Mouse (Mus musculus) hindbrain, embryonic 11.5 days (tissue): ENCODE measurements around the gene Hax1. TPM values are rescaled to one million over a fixed set of nuclear protein-coding genes. Genes with fewer than 3 reads are reported as not detected.

Experiments used
- ATAC-seq: fragments of 200-750 bp; cut with Nextera tagmentation; 2 replicates; pipeline ENCODE4 v1.8.0; 2017; ENCODE audit warnings: mild to moderate bottlenecking, moderate TSS enrichment, moderate library complexity; ENCODE audit not compliant: low FRiP score
- DNase-seq: peaks from one replicate; pipeline ENCODE4 v3.0.0-alpha.2; 2015; ENCODE audit warnings: low spot score
- H3K27ac ChIP-seq: fragments of 300-500 bp; sonication (generic); 2 replicates; pipeline ENCODE4 v1.5.1; 2014; ENCODE audit warnings: mild to moderate bottlenecking, low read depth, low read length
- H3K27me3 ChIP-seq: fragments of 300-500 bp; sonication (generic); 2 replicates; pipeline ENCODE4 v1.6.1; 2014; ENCODE audit warnings: mild to moderate bottlenecking, low read length, moderate library complexity, mixed read lengths; ENCODE audit not compliant: control insufficient read depth, insufficient read depth
- H3K36me3 ChIP-seq: fragments of 300-500 bp; sonication (generic); 2 replicates; pipeline ENCODE4 v1.6.1; 2014; ENCODE audit warnings: mild to moderate bottlenecking, low read length, moderate library complexity, mixed read lengths; ENCODE audit not compliant: control insufficient read depth, insufficient read depth
- H3K4me1 ChIP-seq: fragments of 300-500 bp; sonication (generic); replicated peaks from 2 replicates; pipeline ENCODE4 v1.6.1; 2014; ENCODE audit warnings: low read length, mixed read lengths; ENCODE audit not compliant: control insufficient read depth, insufficient read depth
- H3K4me2 ChIP-seq: fragments of 300-500 bp; sonication (generic); replicated peaks from 2 replicates; pipeline ENCODE4 v1.6.1; 2014; ENCODE audit warnings: mild to moderate bottlenecking, low read depth, low read length
- H3K4me3 ChIP-seq: fragments of 300-500 bp; sonication (generic); 2 replicates; pipeline ENCODE4 v1.5.1; 2014; ENCODE audit warnings: low read depth, low read length
- H3K9ac ChIP-seq: fragments of 300-500 bp; sonication (generic); 2 replicates; pipeline ENCODE4 v1.6.1; 2014; ENCODE audit warnings: low read depth, low read length
- H3K9me3 ChIP-seq: fragments of 300-500 bp; sonication (generic); 2 replicates; pipeline ENCODE4 v1.6.1; 2016; ENCODE audit warnings: low read length; ENCODE audit not compliant: control insufficient read depth
- WGBS: fragments of 180-500 bp; shearing (Covaris S2); extraction: QIAGEN DNeasy Blood & Tissue Kit; methylation state at CpG from one replicate; pipeline ENCODE4 v1.1.7; 2014; 5-methylcytosine and 5-hydroxymethylcytosine counted together
- polyA plus RNA-seq: library from polyadenylated mRNA; unstranded; fragments of >200 nt; fragmentation: Nextera tagmentation; extraction: Ambion mirVana; gene quantifications from 2 replicates; pipeline ENCODE4 v1.2.1, GENCODE M21; 2014

Gene Hax1
- polyA plus RNA-seq, 1 experiment from 2014 or later, result 178 TPM

DNA sequence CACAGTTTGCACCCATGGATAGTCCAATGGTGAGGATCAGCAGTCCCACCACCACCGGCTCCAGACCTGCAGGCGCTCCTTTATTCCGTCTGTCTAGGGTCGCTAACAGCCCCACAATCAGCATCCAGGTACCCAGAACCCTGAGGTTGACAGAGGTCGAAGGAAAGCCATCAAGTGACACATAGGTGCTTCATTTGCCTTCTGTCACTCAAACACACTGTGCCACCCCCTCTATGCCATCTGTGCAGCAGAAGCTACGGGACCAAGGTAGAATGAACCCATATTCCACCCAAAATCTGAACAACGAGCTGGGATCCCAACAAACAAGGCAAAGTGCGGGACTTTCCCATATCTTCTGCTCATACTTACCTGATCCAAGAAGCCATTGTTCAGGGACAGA lies 33.0 kb downstream of the Hax1 start:
- DNase-seq (no peak), ATAC-seq (no peak)
- 97% methylated on average over 8 of the region's 8 CpGs for WGBS
- no peak overlapping the region for H3K4me3 ChIP-seq
- H3K36me3 ChIP-seq, result no peaks in the 10 kb centered on the region
- H3K9ac ChIP-seq, result no peak overlapping the region
- H3K27ac ChIP-seq, result no peak overlapping the region
- H3K9me3 ChIP-seq, result no peaks in the 10 kb centered on the region
- no peaks in the 10 kb centered on the region for H3K27me3 ChIP-seq
- peaks cover 19% of the 10 kb centered on the region for H3K4me1 ChIP-seq
- H3K4me2 ChIP-seq, result no peak overlapping the region

DNA sequence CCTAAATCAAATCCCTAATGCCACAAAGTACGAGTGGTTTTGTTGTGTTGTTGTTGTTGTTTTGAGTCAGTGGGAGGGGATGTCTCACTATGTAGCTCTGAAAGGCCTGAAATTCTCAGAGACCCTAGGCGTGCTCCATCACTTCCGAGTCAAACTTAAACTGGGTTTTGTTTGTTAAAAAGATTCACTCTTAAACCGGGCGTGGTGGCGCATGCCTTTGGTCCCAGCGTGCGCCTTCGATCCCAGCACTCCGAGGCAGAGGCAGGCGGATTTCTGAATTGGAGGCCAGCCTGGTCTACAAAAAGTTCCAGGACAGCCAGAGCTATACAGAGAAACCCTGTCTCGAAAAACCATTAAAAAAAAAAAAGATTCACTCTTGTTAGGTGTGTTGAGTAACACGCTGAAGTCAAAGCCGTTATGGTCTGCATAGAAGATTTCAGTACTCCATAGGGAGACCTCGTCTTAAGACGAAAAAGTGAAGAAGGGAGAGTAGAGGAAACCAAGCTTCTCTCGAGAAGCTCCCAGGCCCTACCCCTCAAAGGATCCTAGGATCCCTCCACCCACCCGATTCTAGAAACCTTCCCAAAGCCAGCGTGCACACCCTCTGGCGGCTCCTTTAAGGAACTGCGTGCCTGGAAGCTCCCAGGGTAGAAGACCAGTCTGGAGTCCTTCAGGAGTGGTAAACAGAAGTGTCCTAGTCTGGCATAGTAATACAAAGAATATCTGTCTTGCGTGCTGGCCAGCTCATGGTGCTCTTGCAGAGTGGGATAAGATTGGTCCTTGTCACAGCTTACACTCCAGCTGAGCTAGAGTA lies 34.4 kb downstream of the Hax1 start:
- ATAC-seq (no peak), DNase-seq (peak; percentile 86)
- Histone ChIP-seq H3K4me3 (peak overlapping the region; percentile 95), H3K9me3 (no peaks in the 10 kb centered on the region), H3K4me1 (peaks cover 24% of the 10 kb centered on the region), H3K4me2 (peak overlapping the region; percentile 90), H3K27me3 (no peaks in the 10 kb centered on the region), H3K9ac (peak overlapping the region; percentile 95), H3K36me3 (no peaks in the 10 kb centered on the region), H3K27ac (peak overlapping the region; percentile 91)
- WGBS, result 34% methylated on average over 22 of the region's 22 CpGs

DNA sequence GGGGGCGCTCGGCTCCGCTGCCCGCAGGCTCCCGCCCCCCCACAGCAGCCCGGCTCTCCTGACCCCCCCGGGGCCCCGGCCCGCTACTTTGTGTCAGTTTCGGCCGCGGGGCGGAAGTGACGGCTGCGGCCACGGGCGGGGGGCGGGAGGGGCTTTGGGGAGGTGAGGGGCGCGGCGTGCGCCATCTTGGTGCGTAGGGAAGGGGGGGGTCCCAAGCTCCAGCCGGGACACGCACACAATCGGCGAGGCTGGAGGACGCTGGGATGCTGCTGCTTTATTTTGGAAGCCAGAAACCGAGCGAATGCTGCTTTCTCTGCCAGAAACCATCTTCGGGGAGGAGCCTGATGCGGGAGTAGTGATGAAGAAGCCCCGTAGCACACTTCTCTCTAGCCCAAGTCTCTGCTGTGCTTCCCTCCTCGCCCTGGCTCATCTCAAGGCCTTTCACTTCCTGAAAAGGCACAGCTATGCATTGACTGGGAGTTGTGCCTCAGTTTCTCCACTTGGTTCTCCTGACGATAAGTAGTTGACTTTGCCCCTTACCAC lies 35.3 kb downstream of the Hax1 start, which contains the start of gene Atp8b2:
TSS of gene Atp8b2 (minus strand) at position 288 of the 543 bp plus-strand sequence.
- Histone ChIP-seq H3K9ac (peak within 1 kb of the TSS; percentile 95), H3K27ac (peak within 1 kb of the TSS; percentile 91), H3K9me3 (no peaks in the 10 kb centered on the region), H3K4me1 (peaks cover 24% of the 10 kb centered on the region), H3K4me3 (peak within 1 kb of the TSS; percentile 95), H3K27me3 (no peaks in the 10 kb centered on the region), H3K36me3 (no peaks in the 10 kb centered on the region), H3K4me2 (peak within 1 kb of the TSS; percentile 90)
- ATAC-seq, result peak; percentile 58
- WGBS, result 2% methylated on average over 28 of the region's 35 CpGs
- peak; percentile 84 for DNase-seq

DNA sequence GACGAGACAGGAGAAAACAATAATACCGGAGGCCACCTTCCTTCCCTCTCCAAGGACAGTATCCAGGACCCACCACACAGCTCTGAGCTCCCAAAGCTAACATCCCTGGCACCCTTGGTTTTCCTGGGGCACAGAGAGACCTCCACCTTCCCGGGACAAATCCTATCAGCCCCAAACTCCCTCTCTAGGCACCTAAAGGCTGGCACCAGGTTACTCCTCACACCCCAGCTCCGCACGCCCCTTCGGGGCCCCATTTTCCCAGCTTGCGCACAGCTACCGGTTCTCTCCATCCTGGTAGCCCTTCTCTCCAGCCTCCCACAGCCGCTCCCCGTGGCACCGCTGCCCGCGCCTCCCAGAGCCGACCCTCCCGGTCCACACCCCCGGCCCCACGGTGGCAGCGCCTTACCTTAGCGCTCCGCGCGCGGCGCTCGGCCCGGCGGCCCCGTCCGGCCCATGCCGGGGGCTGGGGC lies 35.8 kb downstream of the Hax1 start:
- H3K4me2 ChIP-seq, result peak overlapping the region; percentile 90

DNA sequence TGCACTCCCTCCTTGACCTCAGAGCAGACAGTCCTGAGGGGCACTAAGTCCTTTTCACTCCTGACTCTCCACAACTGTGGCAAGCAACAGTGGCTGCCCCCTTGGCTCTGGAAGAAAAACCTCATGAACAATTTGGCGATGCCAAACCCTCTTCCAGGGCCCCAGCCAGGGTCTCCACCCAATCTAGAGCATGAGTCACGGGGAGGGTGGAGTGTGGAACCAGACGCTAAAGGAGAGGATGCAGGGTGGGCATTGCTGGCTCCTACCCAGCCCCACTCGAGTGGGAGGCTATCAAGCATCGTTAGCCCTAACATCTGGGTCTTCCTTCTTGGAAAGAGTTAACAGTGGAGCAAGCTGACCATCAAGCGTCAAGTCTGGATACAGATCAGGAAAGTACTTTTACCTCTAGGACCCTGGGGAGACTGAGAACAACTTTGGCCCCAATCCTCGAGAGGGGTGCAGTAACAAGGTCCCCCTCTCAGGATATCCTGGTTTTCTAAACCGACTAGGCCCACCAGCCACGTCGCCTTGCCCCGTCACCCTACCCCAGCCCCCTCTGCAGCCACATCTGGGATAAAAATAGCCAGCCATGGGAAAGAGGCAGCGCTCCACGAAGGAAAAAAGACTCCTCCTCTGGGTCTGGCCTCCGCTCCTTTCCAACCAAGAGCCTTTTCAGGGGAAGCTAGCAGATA lies 36.4 kb downstream of the Hax1 start:
- WGBS, result 11% methylated on average over 14 of the region's 14 CpGs
- Histone ChIP-seq H3K27me3 (no peaks in the 10 kb centered on the region), H3K36me3 (0 out of 2 replicates have a peak, but pooled peaks cover 2% of the 10 kb centered on the region), H3K4me2 (peak overlapping the region; percentile 90), H3K27ac (peak overlapping the region; percentile 91), H3K9ac (peak overlapping the region; percentile 95), H3K4me1 (peaks cover 24% of the 10 kb centered on the region), H3K4me3 (peak overlapping the region; percentile 95), H3K9me3 (no peaks in the 10 kb centered on the region)
- DNase-seq (no peak), ATAC-seq (no peak)

More for the DNA sequence above, 35.8 kb downstream of the Hax1 start:
- Histone ChIP-seq H3K9me3 (no peaks in the 10 kb centered on the region), H3K27ac (peak overlapping the region; percentile 91), H3K4me1 (peaks cover 24% of the 10 kb centered on the region), H3K4me3 (peak overlapping the region; percentile 95), H3K9ac (peak overlapping the region; percentile 95), H3K36me3 (0 out of 2 replicates have a peak, but pooled peaks cover 2% of the 10 kb centered on the region), H3K27me3 (no peaks in the 10 kb centered on the region)
- no peak for DNase-seq
- WGBS, result 0% methylated on average over 20 of the region's 30 CpGs
- peak; percentile 47 for ATAC-seq

DNA sequence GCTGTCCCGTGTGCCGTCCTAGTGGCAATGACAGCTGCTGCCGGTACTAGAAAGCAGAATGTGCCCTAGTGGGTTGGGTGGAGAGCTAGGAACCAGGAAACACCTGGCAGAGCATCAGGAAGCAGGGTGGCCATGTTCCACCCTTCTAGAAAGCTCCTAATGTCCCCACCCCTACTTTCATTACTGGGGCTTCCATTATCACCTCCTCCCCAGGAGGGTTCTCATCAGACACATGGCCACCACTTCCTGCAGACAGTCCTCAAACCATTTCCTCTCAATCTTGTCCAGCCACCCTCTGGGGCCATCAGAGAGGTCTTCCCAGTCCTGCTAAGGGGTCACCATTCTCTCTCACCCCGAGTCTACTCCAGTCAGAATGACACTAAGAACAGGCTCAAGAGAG lies 37.1 kb downstream of the Hax1 start:
- H3K27ac ChIP-seq, result no peak overlapping the region
- H3K9me3 ChIP-seq, result no peaks in the 10 kb centered on the region
- no peaks in the 10 kb centered on the region for H3K27me3 ChIP-seq
- DNase-seq (no peak), ATAC-seq (no peak)
- H3K4me3 ChIP-seq, result peak overlapping the region; percentile 95
- peak overlapping the region; percentile 90 for H3K4me2 ChIP-seq
- H3K36me3 ChIP-seq, result 0 out of 2 replicates have a peak, but pooled peaks cover 2% of the 10 kb centered on the region
- peak overlapping the region; percentile 95; the same call in 1 of the 2 replicates for H3K9ac ChIP-seq
- WGBS, result 52% methylated on average over 4 of the region's 4 CpGs
- peaks cover 24% of the 10 kb centered on the region for H3K4me1 ChIP-seq

DNA sequence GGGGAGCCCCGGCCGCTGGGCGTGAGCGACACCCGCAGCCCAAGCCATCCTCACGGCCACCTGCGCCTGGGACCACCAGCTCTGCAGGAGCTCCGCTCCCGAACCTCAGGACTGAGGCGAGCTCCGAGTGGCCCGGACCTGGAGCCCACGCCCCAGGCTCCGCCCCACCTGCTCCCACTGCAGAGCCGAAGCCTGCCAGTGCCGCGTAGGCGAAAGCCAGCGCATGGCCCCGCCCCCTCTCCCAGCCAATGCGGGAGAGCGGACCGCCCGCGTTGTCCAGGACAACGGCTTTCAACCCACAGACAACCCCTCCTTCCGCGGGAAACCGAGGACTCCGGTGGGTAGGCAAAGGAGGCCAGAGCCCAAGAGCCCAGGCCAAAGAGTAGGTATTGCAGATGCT lies 38.1 kb downstream of the Hax1 start:
- H3K36me3 ChIP-seq, result peaks cover 8% of the 10 kb centered on the region; the same call in 1 of the 2 replicates

DNA sequence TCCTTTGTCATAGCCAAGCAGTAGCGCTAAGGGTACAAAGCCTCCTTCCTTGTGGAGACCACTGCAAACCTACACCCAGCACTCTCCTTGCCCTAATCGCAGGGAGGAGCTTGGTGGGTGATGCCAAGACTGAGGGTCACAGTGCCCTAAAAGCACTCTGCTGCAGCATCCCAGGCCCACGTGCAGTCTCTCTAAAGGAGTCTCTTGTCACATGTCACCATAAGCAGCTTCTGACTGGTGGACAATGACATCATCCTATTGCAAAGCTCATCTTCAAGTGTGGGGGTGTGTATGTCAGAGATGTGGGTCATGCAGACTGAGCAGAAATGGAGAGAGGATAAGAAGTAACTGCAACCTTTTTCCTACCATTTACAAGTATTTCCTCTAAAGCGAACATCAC lies 39.1 kb downstream of the Hax1 start:
- no peaks in the 10 kb centered on the region for H3K9me3 ChIP-seq
- DNase-seq (no peak), ATAC-seq (no peak)
- WGBS, result 69% methylated on average over 4 of the region's 4 CpGs
- H3K4me3 ChIP-seq, result no peak overlapping the region; the same call in 1 of the 2 replicates
- no peak overlapping the region for H3K4me2 ChIP-seq
- H3K9ac ChIP-seq, result no peak overlapping the region
- H3K36me3 ChIP-seq, result peaks cover 8% of the 10 kb centered on the region; the same call in 1 of the 2 replicates
- H3K4me1 ChIP-seq, result peaks cover 19% of the 10 kb centered on the region
- H3K27ac ChIP-seq, result no peak overlapping the region
- H3K27me3 ChIP-seq, result no peaks in the 10 kb centered on the region

More for the DNA sequence above, 38.1 kb downstream of the Hax1 start:
- H3K9ac ChIP-seq, result peak overlapping the region; percentile 60
- H3K4me1 ChIP-seq, result peaks cover 24% of the 10 kb centered on the region
- H3K27me3 ChIP-seq, result no peaks in the 10 kb centered on the region
- no peak overlapping the region for H3K27ac ChIP-seq
- peak overlapping the region; percentile 95 for H3K4me3 ChIP-seq
- under 1% methylated on average over 30 of the region's 30 CpGs for WGBS
- H3K9me3 ChIP-seq, result no peaks in the 10 kb centered on the region
- peak; percentile 93 for DNase-seq
- peak; percentile 90 for ATAC-seq
- peak overlapping the region; percentile 90 for H3K4me2 ChIP-seq
